ENCODE assay signal across 14 mouse cellular contexts in the genomic region with DNA sequence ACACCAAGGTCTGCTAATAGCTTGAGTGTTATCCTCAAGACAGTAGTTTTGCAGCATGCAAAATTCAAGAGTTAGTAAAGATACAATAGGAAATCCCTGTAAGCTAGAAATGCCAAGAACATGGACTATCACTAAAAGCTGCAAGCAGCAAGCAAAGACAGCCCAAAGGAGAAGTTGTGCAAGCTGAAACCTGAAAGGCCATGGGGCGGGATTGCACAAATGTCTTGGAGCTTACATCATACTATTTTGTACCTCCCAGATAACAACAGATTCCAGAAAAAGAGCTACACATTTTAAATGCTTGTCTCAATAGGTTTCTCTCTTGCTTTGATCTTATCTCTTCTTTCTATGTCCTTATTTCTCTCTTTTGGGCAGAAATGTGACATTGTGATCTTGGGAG.
A peak's percentile ranks its signal among the peaks of the same experiment; 100 is the strongest.
DNase-seq lines count a peak whose midpoint lies in the region; ATAC-seq lines count a peak whose summit lies in the region.
"Had no signal": no experiment of that assay in that cellular context is flagged by ENCODE, and none has a peak within 500 bp of the region (broad histone marks: within the 10 kb centered on the region; RNA-seq: fewer than 3 reads in every experiment).

No protein-coding gene starts in this region.

- peak; percentile 8 to 24 for DNase-seq in lung, adult 18-20 months
- no peak for DNase-seq in lung, postnatal 4 days
- DNase-seq in MEL-GATA-1-ER (ENCODE audit: extremely low read depth, low read depth) = peak; percentile 6
- peak; percentile 27 to 33 for DNase-seq in adrenal gland, postnatal 36 days
- DNase-seq in cerebellum, postnatal 36 days = no peak
- DNase-seq in layer of hippocampus, adult 9-11 months = no peak
- DNase-seq in left cerebral cortex, postnatal 14 days (ENCODE audit: low spot score in 2 of 2) = no peak
- DNase-seq: cerebellum, adult 11-12 months; heart, adult 11 months; liver, embryonic 13.5 days; right cerebral cortex, postnatal 4 days had no signal

- ATAC-seq in monocyte, adult 5-6 weeks (replicated peaks; ENCODE audit: insufficient number of reproducible peaks, low FRiP score, low TSS enrichment, poor library complexity, severe bottlenecking) = 0 out of 2 replicates have a peak, but pooled peaks have one; percentile 43
- ATAC-seq: forebrain, embryonic 13.5 days; inflammation-experienced regulatory T-cells, adult 6 months had no signal

- intact Hi-C loops in left cerebral cortex, postnatal 14 days (cut with DNase I) = no loop called here

Comparison
In these comparisons a context has a peak if more than half of its experiments do, and no peak if none do; other contexts are left out.
1. DNase-seq: peak in lung, adult 18-20 months (2 of 2), MEL-GATA-1-ER (single experiment) and adrenal gland, postnatal 36 days (2 of 2); none in lung, postnatal 4 days (0 of 2), cerebellum, postnatal 36 days (0 of 2), layer of hippocampus, adult 9-11 months (single experiment) and left cerebral cortex, postnatal 14 days (0 of 2).